Mouse (Mus musculus) midbrain, embryonic 13.5 days (tissue): Measurements from ENCODE around the gene Gm49403. TPM values are rescaled to one million over a fixed set of nuclear protein-coding genes. Genes with fewer than 3 reads are reported as not detected.
"Not testable (repeated sequence)": the region's sequence is repeated elsewhere in the genome, so short reads cannot be mapped to it uniquely, and the experiment has no call there.

Experiments used
- ATAC-seq: fragments of 200-750 bp; cut with Nextera tagmentation; 2 replicates; pipeline ENCODE4 v1.8.0; 2017; ENCODE audit warnings: mild to moderate bottlenecking, moderate TSS enrichment, moderate library complexity
- H3K27ac ChIP-seq: fragments of 300-500 bp; sonication (generic); 2 replicates; pipeline ENCODE4 v1.5.1; 2015; ENCODE audit warnings: inconsistent platforms, mild to moderate bottlenecking, moderate library complexity
- H3K27me3 ChIP-seq: fragments of 300-500 bp; sonication (generic); 2 replicates; pipeline ENCODE4 v1.6.1; 2015; ENCODE audit warnings: mild to moderate bottlenecking, inconsistent platforms
- H3K36me3 ChIP-seq: fragments of 300-500 bp; sonication (generic); 2 replicates; pipeline ENCODE4 v1.6.1; 2015; ENCODE audit warnings: mild to moderate bottlenecking, inconsistent platforms
- H3K4me1 ChIP-seq: fragments of 300-500 bp; sonication (generic); replicated peaks from 2 replicates; pipeline ENCODE4 v1.6.1; 2015; ENCODE audit warnings: inconsistent platforms
- H3K4me2 ChIP-seq: fragments of 300-500 bp; sonication (generic); replicated peaks from 2 replicates; pipeline ENCODE4 v1.6.1; 2015; ENCODE audit warnings: moderate library complexity, mild to moderate bottlenecking, inconsistent platforms
- H3K4me3 ChIP-seq: fragments of 300-500 bp; sonication (generic); replicated peaks from 2 replicates; pipeline ENCODE4 v1.5.1; 2015; ENCODE audit warnings: mild to moderate bottlenecking, inconsistent platforms
- H3K9ac ChIP-seq: fragments of 300-500 bp; sonication (generic); replicated peaks from 2 replicates; pipeline ENCODE4 v1.6.1; 2015; ENCODE audit warnings: mild to moderate bottlenecking, inconsistent platforms
- H3K9me3 ChIP-seq: fragments of 300-500 bp; sonication (generic); 2 replicates; pipeline ENCODE4 v1.6.1; 2016; ENCODE audit warnings: mild to moderate bottlenecking, inconsistent platforms
- WGBS: fragments of 180-500 bp; shearing (Covaris S2); methylation state at CpG from one replicate; pipeline ENCODE4 v1.1.7; 2015; 5-methylcytosine and 5-hydroxymethylcytosine counted together
- polyA plus RNA-seq: library from polyadenylated mRNA; unstranded; fragments of >200 nt; fragmentation: Nextera tagmentation; extraction: Ambion mirVana; gene quantifications from 2 replicates; pipeline ENCODE4 v1.2.1, GENCODE M21; 2015

Gene Gm49403
- polyA plus RNA-seq, 1 experiment from 2014 or later = not detected

GRCm38 (mm10) chr19:8897211-8897864 lies 13.6 kb downstream of the Gm49403 start:
- Histone ChIP-seq H3K4me1 (peaks cover 47% of the 10 kb centered on the region), H3K27ac (peak overlapping the region; percentile 87), H3K4me3 (peak overlapping the region; percentile 98), H3K9ac (peak overlapping the region; percentile 97), H3K4me2 (peak overlapping the region; percentile 89), H3K36me3 (peaks cover 30% of the 10 kb centered on the region)
- not testable (repeated sequence) for H3K27me3 ChIP-seq, H3K9me3 ChIP-seq
- 26% methylated on average over 21 of the region's 21 CpGs for WGBS
- ATAC-seq = peak; percentile 66

DNA sequence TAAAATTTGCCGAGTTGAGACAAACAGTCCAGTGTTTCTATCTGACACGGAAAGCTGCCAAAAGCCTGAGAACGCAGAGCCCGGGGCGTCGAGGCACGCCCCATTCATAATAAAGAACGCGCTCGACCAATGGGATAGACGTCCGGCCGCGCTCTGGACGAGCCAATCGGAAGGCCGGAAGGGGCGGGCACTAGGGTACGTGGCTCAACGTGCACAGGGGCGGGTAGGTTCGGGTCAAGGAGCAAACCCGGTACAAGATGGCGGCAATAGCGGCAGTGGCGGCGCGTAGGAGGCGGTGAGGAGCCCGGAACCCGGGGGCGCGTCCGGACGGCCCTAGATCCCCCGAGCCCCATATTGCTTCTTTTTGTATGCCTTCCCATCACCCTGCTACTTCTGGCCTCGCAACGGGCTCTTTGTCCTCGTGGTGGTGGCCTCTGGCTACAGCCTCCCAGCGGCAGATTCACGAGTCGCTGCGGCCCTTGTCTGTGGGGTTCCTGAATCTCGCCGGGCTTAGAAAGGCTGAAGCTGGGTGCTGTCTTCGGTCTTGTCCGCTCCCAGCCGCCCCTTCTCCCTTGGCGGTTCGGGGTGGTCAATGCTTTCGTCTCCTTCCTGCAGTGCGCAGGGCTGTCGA lies 14.2 kb downstream of the Gm49403 start, which contains the start of gene Ganab:
TSS of gene Ganab (plus strand) at position 207 of the 631 bp plus-strand sequence.
- Histone ChIP-seq H3K27ac (peak within 1 kb of the TSS; percentile 87), H3K4me3 (peak within 1 kb of the TSS; percentile 98), H3K27me3 (no peaks in the 10 kb centered on the region), H3K4me1 (peaks cover 44% of the 10 kb centered on the region), H3K9me3 (no peaks in the 10 kb centered on the region), H3K4me2 (peak within 1 kb of the TSS; percentile 89), H3K9ac (peak within 1 kb of the TSS; percentile 97), H3K36me3 (peaks cover 34% of the 10 kb centered on the region)
- WGBS = under 1% methylated on average over 53 of the region's 53 CpGs
- peak; percentile 99 for ATAC-seq

GRCm38 (mm10) chr19:8898576-8898975 lies 14.8 kb downstream of the Gm49403 start:
- no peak for ATAC-seq
- WGBS = 21% methylated on average over 13 of the region's 13 CpGs
- Histone ChIP-seq H3K36me3 (peaks cover 40% of the 10 kb centered on the region), H3K4me2 (peak overlapping the region; percentile 89), H3K4me1 (peaks cover 39% of the 10 kb centered on the region), H3K9me3 (no peaks in the 10 kb centered on the region), H3K9ac (peak overlapping the region; percentile 97), H3K4me3 (peak overlapping the region; percentile 98), H3K27ac (peak overlapping the region; percentile 87), H3K27me3 (no peaks in the 10 kb centered on the region)

DNA sequence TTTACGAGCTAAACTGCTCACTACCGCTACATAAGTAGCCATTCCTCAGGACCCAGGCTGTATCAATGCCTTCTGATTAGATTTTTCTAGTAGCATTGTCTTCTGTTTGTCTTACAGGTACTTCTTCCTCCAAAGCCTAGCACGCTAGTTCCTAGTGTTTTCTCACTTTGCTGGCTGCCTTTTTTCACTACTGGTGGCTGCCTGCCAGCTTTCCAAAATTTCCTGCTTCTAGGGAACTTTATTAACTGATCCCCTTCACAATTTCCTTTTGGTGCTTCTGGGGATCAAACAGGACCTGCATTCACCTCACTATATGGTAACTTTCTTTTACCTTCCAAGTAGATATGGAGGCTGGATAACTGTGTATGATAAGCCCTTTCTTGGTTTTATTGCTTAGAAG lies 15.3 kb downstream of the Gm49403 start:
- 60% methylated on average over 3 of the region's 3 CpGs for WGBS
- H3K4me3 ChIP-seq = peak overlapping the region; percentile 98
- peaks cover 34% of the 10 kb centered on the region for H3K4me1 ChIP-seq
- no peak for ATAC-seq
- no peak overlapping the region for H3K27ac ChIP-seq
- H3K9me3 ChIP-seq = no peaks in the 10 kb centered on the region
- peak overlapping the region; percentile 97 for H3K9ac ChIP-seq
- H3K36me3 ChIP-seq = peaks cover 45% of the 10 kb centered on the region
- H3K4me2 ChIP-seq = peak overlapping the region; percentile 89
- no peaks in the 10 kb centered on the region for H3K27me3 ChIP-seq

- Histone ChIP-seq H3K9me3 (no peaks in the 10 kb centered on the region), H3K27me3 (no peaks in the 10 kb centered on the region), H3K36me3 (peaks cover 62% of the 10 kb centered on the region), H3K4me1 (peaks cover 13% of the 10 kb centered on the region), H3K9ac (no peak overlapping the region), H3K4me3 (no peak overlapping the region), H3K4me2 (no peak overlapping the region), H3K27ac (no peak overlapping the region)
- no peak for ATAC-seq
- WGBS = 96% methylated on average over 5 of the region's 5 CpGs
Observed at GRCm38 (mm10) chr19:8903412-8903811, 19.7 kb downstream of the Gm49403 start.

DNA sequence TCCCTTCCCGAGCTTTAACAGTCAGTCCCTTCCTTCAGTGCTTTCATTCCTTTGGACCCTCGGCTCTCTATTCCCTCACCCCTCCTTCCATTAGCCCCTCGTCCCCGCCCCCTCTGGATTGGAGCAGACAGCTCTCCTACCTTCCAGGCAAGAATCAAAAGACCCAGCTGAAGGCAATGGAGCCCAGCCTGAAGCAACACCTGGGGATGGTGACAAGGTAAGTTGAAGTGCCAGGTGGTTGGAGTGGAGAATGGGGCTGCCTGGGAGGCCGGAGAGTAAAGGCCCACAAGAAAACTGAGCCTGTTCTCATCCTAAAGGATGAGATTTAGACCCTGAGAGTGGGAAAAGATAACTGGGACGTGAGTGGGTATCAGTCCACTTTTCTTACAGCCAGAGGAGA lies 24.8 kb downstream of the Gm49403 start:
- WGBS = 91% methylated on average over 6 of the region's 6 CpGs
- H3K27ac ChIP-seq = no peak overlapping the region

GRCm38 (mm10) chr19:8911810-8912209 lies 28.1 kb downstream of the Gm49403 start:
- Histone ChIP-seq H3K9me3 (no peaks in the 10 kb centered on the region), H3K27ac (no peak overlapping the region), H3K27me3 (no peaks in the 10 kb centered on the region), H3K4me2 (no peak overlapping the region), H3K9ac (no peak overlapping the region), H3K36me3 (peaks cover 100% of the 10 kb centered on the region), H3K4me1 (no peaks in the 10 kb centered on the region), H3K4me3 (no peak overlapping the region)
- ATAC-seq = no peak
- 95% methylated on average over 5 of the region's 5 CpGs for WGBS

More for the DNA sequence above, 24.8 kb downstream of the Gm49403 start:
- ATAC-seq = no peak
- Histone ChIP-seq H3K9ac (no peak overlapping the region), H3K27me3 (no peaks in the 10 kb centered on the region), H3K4me2 (no peak overlapping the region), H3K36me3 (peaks cover 96% of the 10 kb centered on the region), H3K4me1 (no peaks in the 10 kb centered on the region), H3K4me3 (no peak overlapping the region), H3K9me3 (no peaks in the 10 kb centered on the region)

DNA sequence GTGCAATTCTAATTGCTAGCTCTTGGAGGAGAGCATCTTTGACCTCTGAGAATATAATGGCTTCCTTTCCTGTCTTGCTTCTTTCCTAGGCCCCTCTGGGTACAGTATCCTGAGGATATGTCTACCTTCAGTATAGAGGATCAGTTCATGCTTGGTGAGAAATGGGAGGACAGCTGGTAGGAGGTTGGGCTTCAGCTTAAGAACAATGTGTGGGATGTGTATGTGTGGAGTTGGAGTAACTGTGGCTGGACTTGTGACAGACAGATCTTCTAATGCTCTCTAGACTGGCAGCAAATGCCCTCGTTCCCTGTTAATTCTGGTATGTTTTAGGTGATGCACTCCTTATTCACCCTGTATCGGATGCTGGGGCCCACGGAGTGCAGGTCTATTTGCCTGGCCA lies 30.5 kb downstream of the Gm49403 start:
- H3K36me3 ChIP-seq = peaks cover 79% of the 10 kb centered on the region
- H3K4me2 ChIP-seq = no peak overlapping the region
- H3K27ac ChIP-seq = no peak overlapping the region
- no peak overlapping the region for H3K4me3 ChIP-seq
- H3K27me3 ChIP-seq = no peaks in the 10 kb centered on the region
- H3K9ac ChIP-seq = no peak overlapping the region
- H3K4me1 ChIP-seq = no peaks in the 10 kb centered on the region
- 98% methylated on average over 3 of the region's 3 CpGs for WGBS
- no peaks in the 10 kb centered on the region for H3K9me3 ChIP-seq
- no peak for ATAC-seq

- Histone ChIP-seq H3K9ac (no peak overlapping the region), H3K4me2 (no peak overlapping the region), H3K27ac (no peak overlapping the region), H3K27me3 (no peaks in the 10 kb centered on the region), H3K9me3 (no peaks in the 10 kb centered on the region), H3K4me3 (no peak overlapping the region), H3K4me1 (peaks cover 11% of the 10 kb centered on the region), H3K36me3 (peaks cover 31% of the 10 kb centered on the region)
- 93% methylated on average over 3 of the region's 3 CpGs for WGBS
- ATAC-seq = no peak
Observed at GRCm38 (mm10) chr19:8919000-8919399, 35.3 kb downstream of the Gm49403 start.

DNA sequence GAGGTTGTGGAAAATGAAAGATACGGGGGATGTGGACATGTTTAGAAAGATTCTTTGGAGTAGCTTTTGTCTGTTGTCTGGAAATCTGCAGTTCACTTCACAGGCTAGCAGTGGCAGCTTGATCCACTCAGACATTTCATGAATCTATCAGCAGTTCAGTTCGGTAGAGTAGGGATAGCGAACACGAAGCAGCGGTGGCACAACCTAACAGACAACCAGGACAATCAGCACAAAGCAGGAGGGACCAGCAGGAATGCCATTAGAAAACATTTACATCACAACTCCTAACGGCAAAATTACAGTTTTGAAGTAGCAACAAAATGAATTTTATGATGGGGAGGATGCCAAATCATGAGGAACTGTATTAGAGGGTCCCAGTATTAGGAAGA lies 35.9 kb downstream of the Gm49403 start:
- peak overlapping the region; percentile 87 for H3K4me2 ChIP-seq
- no peaks in the 10 kb centered on the region for H3K27me3 ChIP-seq
- no peaks in the 10 kb centered on the region for H3K9me3 ChIP-seq
- WGBS = 73% methylated on average over 6 of the region's 6 CpGs
- peak overlapping the region; percentile 91 for H3K4me3 ChIP-seq
- ATAC-seq = no peak
- peak overlapping the region; percentile 89 for H3K27ac ChIP-seq
- H3K4me1 ChIP-seq = peaks cover 11% of the 10 kb centered on the region
- peaks cover 25% of the 10 kb centered on the region for H3K36me3 ChIP-seq
- peak overlapping the region; percentile 86; the same call in 1 of the 2 replicates for H3K9ac ChIP-seq

DNA sequence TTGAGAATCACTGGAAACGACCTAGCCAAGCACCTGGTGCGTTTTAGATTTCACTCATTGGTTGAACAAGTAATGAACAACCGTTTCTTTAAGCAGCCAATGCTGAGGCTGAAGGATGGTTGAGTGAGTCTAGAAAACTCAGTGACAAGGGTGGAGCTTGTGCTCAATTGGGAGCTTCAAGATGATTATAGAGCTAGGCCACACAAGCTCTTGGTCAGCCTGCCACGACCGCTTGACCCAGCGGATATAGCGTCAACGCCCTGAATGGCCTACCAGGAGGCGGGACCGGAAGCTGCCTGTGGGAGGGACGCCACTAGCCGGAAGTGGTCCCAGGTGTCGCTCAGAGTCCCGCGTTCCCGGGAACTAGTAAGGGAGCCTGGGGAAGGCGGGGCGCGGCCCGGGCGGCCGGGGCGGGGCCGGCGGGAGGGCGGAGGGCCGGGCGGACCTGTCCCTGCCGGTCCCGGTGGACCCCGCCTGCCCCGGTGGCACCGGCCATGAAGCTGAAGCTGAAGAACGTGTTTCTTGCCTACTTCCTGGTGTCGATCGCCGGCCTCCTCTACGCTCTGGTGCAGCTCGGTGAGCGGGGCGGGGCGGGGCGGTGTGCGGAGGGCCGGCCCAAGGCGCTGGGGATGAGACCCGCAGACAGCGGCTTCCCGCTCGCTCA lies 36.5 kb downstream of the Gm49403 start, which contains the start of gene B3gat3:
TSS of gene B3gat3 (plus strand) at position 302 of the 664 bp plus-strand sequence.
- Histone ChIP-seq H3K27ac (peak within 1 kb of the TSS; percentile 89), H3K9me3 (no peaks in the 10 kb centered on the region), H3K36me3 (peaks cover 19% of the 10 kb centered on the region), H3K4me3 (peak within 1 kb of the TSS; percentile 91), H3K9ac (peak within 1 kb of the TSS; percentile 86), H3K4me2 (peak within 1 kb of the TSS; percentile 87), H3K27me3 (no peaks in the 10 kb centered on the region), H3K4me1 (peaks cover 11% of the 10 kb centered on the region)
- peak; percentile 99 for ATAC-seq
- WGBS = 3% methylated on average over 44 of the region's 50 CpGs

- peak overlapping the region; percentile 87 for H3K4me2 ChIP-seq
- no peaks in the 10 kb centered on the region for H3K27me3 ChIP-seq
- peak overlapping the region; percentile 91 for H3K4me3 ChIP-seq
- peaks cover 19% of the 10 kb centered on the region for H3K36me3 ChIP-seq
- H3K4me1 ChIP-seq = peaks cover 11% of the 10 kb centered on the region
- H3K9me3 ChIP-seq = no peaks in the 10 kb centered on the region
- WGBS = 3% methylated on average over 6 of the region's 6 CpGs
- ATAC-seq = no peak
- peak overlapping the region; percentile 89 for H3K27ac ChIP-seq
- H3K9ac ChIP-seq = peak overlapping the region; percentile 86
Observed at GRCm38 (mm10) chr19:8920836-8921291, 37.1 kb downstream of the Gm49403 start.
